Mouse (Mus musculus) heart, postnatal 25 days (tissue): ENCODE measurements around the gene Trmt112. TPM values are rescaled to one million over a fixed set of nuclear protein-coding genes. Genes with fewer than 3 reads are reported as not detected.
"Not testable (repeated sequence)": the region's sequence is repeated elsewhere in the genome, so short reads cannot be mapped to it uniquely, and the experiment has no call there.

Experiments used
- DNase-seq: peaks from one replicate; pipeline ENCODE4 v3.0.0; 2022; ENCODE audit warnings: low spot score
- intact Hi-C: fragments of 180-260 bp; cut with DNase I; formaldehyde crosslinking; loops from one replicate; pipeline ENCODE4 v1.15.1; 2025
- total RNA-seq, 2 experiments: library from RNA; stranded (reverse); gene quantifications; 2 replicates each; pipeline ENCODE4 v1.2.3; 2021

The Trmt112 gene
- 10 to 100 TPM; 29.2 to 32.6 TPM for total RNA-seq

DNA sequence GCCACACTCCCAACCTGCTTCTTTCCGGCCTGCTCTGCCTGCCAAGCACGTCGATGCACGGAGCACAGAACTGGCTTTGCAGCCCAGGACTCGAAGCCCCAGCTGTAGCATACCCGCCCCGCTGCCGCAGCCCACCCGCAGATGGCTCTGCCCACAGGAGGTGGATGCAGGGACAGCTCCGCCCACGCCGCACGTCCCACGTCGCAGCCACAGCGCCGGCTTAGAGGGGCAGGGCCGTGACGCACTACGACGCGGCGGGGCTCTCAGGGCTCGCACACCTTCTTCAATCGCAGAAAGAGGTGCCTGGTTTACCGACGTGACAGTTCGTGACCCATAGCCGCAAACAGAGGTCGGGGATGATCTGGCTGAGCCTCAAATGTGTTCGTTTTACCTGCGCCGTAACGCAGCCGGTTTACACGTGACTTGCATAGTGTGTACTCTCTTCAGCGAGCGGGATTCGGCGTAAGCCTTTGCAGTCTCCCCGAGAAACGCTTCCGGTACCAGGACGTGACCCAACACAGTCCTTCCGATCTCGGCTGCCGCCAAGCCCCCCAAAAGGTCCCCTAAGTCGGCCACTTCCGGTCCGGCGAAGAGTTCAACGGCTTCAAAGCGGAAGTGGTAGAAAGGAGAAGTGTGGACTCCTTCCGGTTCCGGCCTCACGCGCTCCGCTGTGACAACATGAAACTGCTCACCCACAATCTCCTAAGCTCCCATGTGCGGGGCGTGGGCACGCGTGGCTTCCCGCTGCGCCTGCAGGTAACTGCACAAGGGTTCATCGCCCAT lies at the start of gene Trmt112, which contains the start of gene Prdx5:
Trmt112 (plus strand) TSS at position 192 of the 783 bp plus-strand sequence.
Prdx5 (minus strand) TSS at position 600 of the 783 bp plus-strand sequence.
- intact Hi-C loops, result loop anchor here (5.0 kb wide), 1 partner anchor 67 kb away; the partner anchor contains the start of gene Rps6ka4

DNA sequence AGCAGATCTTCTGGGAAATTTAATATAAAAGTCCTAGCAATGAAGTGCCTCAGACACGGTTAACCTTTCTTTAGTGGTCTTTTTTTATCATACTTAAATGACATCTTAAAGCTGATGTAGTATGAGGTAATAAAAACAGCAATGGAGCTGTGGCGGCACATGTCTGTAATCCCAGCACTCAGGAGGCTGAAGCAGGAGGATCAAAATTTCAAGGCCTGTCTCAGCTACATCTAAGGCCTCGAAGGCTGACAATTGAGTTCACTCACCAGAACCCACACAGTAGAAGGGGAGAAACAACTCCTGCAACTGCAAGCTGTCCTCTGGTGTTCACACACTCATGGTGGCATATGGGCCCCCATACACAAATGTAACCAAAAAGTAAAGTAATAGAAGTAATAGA lies 49.5 kb upstream of the Trmt112 start:
- intact Hi-C loops, result no loop called here
- no peak for DNase-seq

More for the DNA sequence above, at the start of gene Trmt112, which contains the start of gene Prdx5:
- DNase-seq, result peak; percentile 85

DNA sequence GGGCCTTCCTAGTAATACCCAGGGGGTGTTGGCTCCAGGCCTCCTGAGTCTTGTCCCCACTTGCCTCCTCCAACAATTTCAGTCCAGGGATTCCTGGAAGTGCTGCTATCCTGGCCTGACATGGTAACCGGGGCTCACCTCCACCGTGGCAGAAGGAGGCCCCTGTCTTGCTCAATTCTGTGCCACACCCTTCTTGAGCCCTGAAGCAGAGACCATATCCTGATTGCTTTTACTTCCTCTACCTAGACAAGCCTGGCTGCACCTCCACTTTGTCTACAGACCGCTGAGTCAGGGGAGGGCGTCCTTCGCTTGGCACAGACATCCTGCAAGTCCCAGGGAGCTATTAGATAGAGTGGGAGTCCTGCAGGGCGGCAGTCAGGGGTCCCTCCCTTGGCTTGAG lies 48.8 kb upstream of the Trmt112 start:
- DNase-seq, result no peak
- intact Hi-C loops, result no loop called here

DNA sequence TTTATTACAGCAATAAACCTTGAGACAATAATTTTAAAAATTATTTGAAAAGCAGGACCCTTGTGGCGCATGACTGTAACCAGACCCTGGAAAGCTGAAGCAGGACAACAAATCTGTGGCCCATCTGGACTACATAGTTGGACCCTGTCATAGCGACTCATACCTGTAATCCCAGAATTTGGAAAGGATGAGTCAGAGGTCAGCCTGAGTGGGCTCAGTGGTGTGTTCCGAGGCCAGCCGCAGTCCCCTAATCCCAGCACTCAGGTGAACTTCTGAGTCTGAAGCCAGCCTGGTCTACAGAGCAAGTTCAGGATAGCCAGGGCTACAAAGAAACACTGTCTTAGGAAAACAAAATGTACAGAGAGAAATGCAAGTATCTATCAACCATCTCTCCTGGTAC lies 48.0 kb upstream of the Trmt112 start:
- intact Hi-C loops, result no loop called here
- no peak for DNase-seq

DNA sequence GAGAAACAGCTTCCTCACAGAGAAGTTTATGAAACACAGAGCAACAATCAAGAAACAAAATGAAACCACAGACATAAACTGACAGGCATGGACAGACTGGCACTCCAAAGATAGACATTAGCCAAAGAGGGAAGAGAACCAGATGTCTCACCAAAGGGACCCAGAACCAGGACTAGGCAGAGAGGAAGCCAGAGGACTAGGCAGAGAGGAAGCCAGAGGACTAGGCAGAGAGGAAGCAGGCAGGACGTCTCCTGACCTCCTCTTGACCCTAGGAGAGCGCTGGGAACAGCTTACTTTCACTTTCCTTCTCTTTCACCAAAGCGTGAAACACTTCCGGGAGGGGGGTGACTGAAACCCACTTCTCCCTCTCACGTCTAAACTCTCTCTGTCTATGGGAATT lies 40.1 kb upstream of the Trmt112 start:
- intact Hi-C loops, result no loop called here
- no peak for DNase-seq

DNA sequence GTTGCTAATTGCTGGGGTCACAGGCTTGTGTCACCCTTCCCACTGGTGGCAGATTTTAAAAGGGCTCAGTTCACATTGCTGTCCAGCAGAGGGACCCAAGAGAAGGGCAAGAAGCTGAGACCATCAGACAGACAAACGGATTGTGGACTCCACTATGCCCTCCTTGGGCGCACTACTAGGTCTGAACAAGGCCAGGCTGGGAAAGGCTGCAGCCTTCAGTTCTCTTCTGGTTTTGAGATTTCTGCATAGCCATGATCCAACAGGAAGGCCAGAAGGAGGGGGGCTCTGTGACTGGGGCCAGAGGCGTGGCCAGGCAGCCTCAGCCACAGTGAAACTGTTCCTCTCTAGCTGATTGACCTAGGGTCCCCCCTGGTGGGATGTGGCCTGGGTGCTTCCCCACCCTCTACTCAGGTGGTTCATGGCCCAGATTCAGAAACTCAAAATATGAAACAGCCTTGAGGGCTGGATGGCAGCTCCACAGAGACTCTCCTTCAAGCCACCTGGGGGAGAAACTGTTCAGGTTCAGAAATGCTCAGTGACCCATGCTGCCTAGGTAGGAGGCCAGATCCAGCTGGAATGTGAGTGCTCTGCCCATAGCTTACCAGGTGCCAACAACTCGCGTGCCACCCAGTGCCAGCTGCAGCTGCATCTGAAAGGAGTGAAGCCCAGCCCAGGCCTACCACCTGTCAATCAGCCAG lies 37.8 kb upstream of the Trmt112 start:
- intact Hi-C loops, result no loop called here
- DNase-seq, result no peak

DNA sequence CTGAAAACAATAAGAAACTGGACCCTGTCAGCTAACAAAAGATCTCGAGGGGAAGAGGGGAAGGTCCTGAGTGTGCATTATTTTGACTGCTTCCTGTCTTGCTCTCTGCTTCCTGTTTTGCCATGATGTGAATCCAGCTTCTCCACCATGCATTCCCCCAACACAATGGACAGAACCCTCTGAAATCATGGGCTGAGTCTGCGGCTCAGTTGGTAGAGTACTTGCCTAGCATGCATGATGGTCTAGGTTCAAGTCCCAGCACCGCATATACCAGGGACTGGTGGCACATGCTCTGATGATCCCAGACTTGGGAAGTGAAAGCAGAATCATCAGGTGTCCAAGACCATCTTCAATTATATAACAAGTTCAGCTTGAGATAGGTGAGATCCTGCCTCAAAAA lies 36.8 kb upstream of the Trmt112 start:
- intact Hi-C loops, result no loop called here
- DNase-seq, result no peak

DNA sequence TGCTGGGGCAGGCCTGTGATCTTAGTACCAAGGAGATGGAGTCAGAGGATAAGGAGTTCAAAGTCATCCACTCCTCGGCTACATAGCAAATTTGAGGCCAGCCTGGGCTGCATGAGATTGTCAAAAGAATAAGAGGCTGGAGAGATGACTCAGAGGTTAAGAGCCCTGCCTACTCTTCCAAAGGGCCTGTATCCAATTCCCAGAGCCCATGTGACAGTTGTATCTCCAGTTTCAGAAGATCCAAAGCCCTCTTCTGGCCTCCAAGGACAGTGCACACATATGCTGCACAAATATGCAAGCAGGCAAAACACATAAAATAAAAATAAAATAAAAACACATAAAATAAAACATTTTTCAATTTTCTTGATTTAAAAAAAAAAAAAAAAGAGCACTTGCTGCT lies 35.2 kb upstream of the Trmt112 start:
- DNase-seq, result no peak
- intact Hi-C loops, result no loop called here

DNA sequence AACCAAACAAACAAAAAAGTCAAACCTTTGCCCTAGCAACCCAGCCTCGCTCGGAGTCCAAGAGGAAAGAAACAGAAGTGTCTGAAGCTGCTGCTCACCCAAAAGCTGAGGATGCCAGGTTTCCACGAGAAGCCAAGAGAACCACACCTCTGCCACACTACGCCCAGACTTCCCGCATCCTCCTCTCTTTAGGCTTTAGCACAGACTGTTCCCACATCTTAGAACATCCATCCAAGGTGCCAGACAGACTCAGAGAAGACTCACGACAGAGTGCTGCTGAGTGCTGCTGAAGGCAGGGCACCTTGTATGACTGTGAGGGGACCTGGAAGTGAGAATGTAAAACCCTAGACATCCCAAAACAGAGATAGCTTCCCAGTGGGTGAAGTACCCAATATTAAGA lies 33.7 kb upstream of the Trmt112 start:
- intact Hi-C loops, result no loop called here

DNA sequence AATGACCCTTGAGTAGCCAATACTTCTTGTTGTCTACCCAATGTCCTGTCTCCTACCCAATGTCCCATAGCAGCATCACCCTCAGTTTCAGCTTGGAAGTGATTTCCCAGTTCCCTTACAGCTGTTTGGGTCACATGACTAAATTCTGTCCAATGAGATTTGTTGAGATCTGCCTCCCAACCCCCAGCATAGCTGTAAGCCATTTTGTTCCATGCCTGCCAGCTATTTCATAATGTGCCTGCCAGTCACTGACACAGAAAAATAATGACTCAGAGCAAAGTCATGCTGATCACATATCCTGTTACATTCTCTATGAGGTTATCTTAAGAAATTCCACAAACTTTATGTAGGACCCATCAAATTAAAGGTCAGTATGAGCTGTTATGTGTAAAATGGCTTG lies 32.7 kb upstream of the Trmt112 start:
- intact Hi-C loops, result no loop called here
- no peak for DNase-seq

More for the DNA sequence above, 33.7 kb upstream of the Trmt112 start:
- no peak for DNase-seq

DNA sequence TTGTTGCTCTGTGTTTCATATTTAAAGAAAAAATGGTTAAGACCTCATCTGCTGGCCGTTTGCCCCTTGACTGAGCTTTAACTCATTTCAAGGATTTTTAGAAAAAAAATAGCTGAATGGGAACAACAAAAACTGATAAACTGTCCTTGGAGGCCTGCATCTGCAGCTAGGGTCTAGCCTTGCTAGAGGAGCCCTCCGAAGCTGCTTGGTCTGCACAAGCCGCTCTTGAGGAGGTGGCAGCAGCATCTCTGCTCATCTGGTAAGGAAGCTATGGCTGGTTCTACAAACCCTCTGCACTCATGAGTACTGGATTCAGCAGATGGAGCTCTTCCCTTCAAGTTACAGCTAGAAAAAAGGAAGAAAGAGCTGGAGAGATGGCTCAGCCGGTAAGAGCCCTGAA lies 31.5 kb upstream of the Trmt112 start:
- intact Hi-C loops, result no loop called here
- no peak for DNase-seq

DNA sequence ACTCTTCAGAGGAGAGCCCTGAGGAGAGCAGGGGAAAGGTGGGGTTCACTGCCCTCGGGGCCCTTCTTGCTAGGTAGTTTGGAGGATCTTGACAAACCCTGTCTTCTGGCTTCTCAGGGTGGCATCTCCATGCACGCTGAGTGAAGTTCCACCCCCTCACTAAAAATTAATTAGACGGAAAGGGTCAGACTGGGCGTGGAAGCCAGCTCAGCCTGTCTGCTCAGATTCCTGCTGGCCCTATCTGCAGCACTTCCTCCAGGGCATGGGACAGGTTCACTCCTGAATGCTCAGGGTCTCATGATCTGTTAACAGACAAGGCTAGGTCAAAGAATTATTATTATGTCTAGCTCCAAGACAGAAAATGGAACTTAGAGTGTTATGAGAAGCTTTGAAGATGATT lies 17.0 kb upstream of the Trmt112 start:
- intact Hi-C loops, result no loop called here

DNA sequence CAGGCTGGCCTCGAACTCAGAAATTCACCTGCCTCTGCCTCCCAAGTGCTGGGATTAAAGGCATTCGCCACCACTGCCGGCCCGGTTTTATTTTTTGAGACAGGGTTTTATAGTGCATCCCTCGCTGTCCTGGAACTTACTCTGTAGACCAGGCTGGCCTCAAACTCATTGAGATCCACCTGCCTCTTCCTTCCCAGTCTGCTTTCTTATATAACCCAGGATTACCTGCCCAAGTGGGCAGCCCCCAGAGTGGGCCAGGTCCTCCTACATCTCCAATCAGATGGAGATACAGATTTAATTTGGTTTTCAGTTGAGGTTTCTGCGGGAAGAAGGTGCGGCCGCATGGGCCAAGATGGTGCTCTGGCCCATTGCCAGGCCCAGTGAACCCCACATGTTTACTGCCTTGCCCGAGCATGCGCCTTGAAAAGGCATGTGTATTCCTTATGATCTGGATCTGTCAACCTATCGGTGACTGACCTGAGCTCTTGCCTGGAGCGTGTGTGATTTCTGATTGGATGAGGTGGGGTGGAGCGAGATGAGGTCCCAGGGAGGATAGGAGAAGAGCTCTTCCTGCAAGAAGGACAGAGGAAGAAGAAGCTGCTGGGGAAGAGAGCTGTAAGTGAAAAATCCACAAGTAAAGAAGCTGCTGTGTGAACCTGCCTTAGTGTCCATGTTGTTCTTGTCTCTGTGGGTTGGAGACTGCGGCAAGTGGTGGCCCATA lies 15.6 kb upstream of the Trmt112 start:
- intact Hi-C loops, result no loop called here
- no peak for DNase-seq

More for the DNA sequence above, 17.0 kb upstream of the Trmt112 start:
- DNase-seq, result no peak

DNA sequence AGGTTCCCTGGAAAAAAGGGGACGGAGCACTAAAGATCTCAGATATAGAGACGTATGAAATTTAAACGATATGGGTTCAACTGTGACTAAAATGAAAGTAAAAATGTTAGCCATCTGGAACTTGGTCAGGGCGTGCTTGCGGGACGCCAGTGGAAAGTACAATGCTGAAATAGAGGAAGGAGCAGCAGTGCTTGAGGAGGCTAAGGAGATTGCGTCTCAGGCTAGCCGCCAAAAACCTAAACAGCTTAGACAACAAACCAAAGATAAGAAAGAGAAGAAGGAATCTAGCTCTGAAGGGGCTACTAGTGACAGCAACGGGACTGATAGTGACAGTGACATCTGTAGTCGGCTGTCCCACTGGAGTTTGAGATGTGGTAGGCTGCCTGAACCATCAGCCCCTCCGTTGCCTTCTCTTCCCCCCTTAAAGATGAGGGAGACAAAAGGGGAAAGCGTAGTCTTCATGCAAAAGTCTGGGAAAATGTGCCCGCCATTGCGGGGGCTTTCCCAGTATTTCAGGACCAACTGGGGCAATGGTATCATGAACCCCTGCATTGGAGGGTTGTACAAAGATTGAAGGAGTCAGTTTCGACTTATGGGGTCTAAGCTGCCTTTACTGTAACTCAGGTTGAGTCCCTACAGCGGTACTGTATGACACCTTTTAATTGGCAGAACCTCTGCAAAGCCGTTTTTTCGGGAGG lies 13.7 kb upstream of the Trmt112 start:
- DNase-seq, intact Hi-C loops: not testable (repeated sequence)

DNA sequence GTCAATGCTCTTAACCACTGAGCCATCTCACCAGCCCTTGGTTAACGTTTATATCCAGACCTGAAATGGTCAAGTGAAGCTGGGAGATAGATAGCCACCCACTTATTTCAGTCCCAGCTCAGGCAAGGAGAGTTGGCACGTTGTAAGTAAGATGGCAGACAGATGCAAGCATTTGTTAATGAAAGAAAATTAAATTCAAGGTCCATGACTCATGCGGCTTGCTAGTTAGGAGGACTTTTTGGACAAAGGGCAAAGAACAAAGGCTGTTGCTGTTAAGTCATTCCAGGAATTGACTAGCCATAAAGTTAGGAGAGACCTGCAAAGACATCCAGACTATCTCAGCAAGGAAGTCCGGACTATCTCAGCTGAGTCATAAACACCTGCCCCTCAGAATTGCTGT lies 9.9 kb upstream of the Trmt112 start:
- intact Hi-C loops, result no loop called here

DNA sequence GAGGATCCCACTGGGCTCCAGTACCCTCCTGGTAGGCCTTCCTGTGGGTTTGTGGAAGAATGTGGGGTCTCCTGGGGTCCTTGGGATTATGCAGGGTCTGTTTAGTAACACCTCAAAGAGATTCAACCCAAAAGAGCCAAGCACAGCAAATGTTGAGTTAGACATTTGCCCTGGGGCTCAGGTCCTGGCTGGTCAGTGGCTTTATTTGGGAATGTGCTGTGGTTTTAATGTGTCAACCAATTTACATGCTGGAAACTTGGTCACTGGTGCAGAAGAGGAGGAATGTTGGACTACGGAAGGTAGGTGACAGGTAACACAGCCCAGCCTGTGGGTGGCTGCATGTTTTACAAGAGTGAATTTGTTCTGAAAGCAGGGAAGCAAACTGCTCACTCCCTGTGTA lies 6.5 kb upstream of the Trmt112 start:
- intact Hi-C loops, result no loop called here

More for the DNA sequence above, 9.9 kb upstream of the Trmt112 start:
- DNase-seq, result no peak

DNA sequence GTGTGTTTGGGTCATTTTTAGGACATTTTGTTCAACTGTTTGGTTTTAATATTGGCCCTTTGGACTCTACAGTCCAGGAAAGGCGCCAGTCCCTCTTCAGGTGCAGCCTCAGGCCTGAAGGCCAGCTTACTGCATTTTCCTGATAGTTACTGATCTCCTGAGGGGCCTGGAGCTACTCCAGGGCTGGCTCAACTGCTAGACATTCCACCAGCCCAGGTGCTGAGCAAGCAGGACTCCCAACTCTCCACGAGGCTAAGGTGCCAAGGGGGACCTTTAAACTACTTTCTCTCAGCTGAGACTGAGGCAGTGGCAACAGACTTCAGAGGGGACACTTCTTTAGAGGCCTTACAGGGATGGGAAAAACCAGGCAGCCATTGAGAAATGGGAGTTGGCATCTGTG lies 4.7 kb upstream of the Trmt112 start:
- no peak for DNase-seq
- intact Hi-C loops, result loop anchor here (5.0 kb wide), 1 partner anchor 63 kb away; the partner anchor contains the start of gene Rps6ka4

More for the DNA sequence above, 6.5 kb upstream of the Trmt112 start:
- no peak for DNase-seq

DNA sequence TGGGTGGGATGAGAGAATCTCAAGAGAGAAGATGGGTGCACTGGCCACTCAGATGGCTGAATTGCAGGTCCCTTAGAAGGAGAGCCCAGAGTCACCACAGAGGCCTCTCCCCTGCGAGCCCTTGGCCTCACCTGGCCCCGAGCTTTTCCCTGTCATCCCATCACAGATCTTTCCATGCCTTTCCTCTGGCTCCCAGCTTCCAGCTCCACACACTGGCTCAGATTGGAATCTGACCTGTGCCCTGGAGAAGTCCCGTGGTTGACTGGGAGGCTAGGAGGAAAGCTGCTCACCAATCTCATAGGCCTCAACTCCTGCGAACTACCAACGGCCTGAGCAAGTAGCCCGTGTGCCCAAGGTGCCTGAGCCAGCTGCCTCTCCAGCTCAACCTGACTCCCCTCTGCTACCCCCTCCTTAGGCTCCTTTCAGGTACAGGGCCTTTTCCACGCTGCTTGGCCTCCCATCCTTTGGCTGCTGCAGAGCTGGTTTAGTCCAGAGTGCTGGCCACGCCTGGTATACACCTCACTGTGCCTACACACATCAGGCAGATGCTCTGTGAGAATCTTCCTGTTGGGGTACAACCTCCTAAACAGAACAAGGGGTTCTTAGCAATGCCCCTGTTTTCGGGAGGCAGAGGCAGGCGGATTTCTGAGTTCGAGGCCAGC lies 3.9 kb upstream of the Trmt112 start:
- intact Hi-C loops, result loop anchor here (5.0 kb wide), 1 partner anchor 63 kb away; the partner anchor contains the start of gene Rps6ka4
- DNase-seq, result no peak

DNA sequence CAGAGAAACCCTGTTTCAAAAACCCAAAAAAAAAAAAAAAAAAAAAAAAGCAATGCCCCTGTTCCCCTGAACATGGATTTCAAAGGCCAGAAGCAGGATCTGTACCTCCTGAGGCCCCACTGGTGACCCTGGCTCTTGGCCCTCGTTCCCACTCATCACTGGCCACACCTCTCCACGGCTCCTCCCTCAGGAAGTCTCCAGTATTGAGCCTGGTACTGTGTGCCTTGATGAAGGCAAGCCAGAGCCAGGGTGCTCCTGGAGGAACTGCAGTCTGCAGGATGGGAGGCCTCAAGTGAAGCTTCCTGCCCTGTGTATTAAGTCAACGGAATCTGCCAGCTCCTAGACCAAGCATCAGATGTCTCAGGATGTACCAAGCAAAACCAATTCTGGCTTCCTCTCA lies 3.3 kb upstream of the Trmt112 start:
- intact Hi-C loops, result loop anchor here (5.0 kb wide), 1 partner anchor 64 kb away; the partner anchor contains the start of gene Rps6ka4
- DNase-seq, result no peak
